Mouse (Mus musculus): Measurements from ENCODE around the gene Kif1c.
"Not testable (repeated sequence)": the region's sequence is repeated elsewhere in the genome, so short reads cannot be mapped to it uniquely, and the experiment has no call there.

The Kif1c gene

DNA sequence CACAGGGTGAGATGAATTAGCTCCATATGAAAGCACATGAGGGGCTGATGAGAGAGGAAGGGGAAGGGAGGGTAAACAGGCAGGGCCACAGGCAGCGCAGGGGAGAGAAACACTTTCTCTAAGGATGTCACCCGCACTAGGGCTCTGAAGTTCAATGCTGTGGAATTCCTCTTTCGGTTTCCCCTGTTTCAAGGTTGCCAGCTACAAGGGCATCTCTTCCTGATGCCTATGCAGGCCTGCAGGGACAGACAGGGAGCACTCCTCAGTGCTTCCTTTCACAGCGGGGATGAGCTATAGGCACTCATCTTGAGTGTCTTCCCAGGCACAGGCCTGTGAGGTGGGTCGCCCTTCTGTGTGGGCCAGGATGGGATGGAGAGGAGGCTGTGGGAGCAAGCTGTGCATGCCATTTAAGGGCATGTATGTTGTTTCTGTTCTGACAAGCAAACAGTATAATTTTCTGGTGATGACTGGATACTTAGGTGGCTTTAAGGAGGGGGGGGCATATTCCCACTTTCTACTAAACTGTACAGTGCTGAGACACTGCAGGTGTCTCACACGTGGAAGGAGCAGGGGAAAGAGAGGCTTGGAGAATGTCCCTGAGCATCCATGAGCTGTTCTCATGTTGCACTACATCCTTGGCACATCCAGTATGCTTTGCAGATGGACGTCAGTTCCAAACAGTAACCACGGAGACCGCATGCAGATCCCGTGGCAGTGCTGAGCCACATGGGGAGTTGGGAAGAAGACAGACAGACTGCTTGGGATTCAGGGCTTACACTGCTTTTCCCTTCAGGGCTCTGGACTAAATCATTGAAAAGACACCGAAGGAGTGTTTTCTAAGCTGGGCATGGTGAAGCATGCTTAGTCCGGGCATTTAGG is 42.5 kb downstream of the Kif1c start:
- no peak for DNase-seq (ENCODE audit: low read depth, low spot score)

DNA sequence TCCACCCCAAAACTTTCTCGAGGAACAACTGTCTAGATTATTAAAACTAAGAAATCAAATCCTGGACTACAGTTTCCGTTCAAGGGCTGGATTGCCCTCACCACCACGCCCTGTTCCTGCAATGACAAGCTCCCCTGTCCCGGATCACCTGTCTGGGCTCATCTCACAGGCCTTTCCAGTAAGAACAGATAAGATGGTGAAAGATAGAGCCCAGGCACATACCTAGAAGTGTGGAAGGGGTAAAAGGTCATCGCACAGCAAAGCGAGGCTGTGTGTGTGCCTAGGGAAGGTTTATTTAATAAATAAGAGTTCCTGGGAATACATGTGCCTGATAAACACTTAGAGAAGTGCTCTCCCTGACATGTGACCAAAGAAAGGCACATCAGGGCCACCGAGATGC is 45.3 kb downstream of the Kif1c start:
- no peak for DNase-seq (ENCODE audit: low read depth, low spot score)

DNA sequence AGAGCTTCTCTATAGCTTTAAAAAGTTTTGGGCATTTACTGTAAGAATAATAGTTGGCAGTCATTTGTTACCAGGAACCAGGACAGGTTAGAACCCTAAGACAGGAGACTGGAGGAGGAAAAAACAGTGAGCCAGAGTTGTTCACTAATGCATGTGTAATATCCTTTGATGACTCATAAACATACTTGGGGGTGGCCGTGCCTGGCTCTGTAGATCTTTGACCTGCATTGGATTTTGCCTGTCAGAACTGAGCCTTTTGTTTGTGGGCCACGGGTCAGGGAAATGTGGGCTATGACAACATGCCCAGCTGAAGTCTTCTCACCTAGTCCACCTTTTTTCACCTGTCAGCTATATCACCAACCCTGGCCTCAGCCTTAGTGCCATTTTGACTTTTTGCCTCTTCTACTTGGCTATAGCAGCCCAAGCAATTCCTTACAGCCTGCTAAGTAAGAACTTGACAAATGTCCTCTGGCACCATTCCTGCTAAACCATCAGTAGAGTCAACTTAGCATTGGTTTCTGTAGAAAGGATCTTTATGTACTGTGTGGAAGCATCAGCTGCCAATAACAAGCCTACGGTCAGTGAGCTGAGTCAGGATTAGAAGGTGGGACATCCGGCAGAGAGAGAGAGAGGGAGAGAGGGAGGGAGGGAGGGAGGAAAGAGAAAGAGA is 47.7 kb downstream of the Kif1c start:
- DNase-seq (ENCODE audit: low read depth, low spot score), result no peak

DNA sequence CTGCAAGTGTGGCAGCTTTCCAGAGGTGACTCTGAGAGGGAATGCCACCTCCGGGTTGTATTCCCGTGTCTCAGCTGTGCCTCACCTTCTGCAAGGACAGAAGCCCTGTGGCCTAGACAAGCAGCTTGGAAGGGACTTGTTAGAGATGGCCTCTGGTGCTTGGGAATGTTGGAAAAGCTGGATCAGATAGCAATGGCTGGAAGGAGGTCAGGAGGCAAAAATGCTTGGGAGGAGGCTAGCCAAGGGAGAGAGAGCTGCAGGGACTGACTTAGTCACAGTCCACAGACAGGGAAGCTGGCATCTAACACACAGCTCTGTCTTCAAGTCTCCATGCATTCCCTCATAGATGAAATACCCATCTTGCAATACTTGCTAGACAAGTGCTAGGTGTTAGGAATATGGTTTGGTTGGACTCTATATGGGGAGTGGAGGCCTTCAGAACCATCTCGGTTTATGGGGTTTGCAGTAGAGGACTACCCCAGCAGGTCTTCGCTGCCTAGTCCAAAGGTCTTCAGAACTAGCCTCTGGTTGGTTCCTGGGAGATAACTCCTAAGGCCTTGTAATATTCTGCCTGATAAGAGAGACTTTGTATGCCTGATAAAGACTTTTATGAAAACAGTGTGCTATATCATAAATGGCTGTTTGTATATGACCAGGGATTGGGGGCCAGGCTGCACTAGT is 52.1 kb downstream of the Kif1c start:
- DNase-seq (ENCODE audit: low read depth, low spot score), result no peak

DNA sequence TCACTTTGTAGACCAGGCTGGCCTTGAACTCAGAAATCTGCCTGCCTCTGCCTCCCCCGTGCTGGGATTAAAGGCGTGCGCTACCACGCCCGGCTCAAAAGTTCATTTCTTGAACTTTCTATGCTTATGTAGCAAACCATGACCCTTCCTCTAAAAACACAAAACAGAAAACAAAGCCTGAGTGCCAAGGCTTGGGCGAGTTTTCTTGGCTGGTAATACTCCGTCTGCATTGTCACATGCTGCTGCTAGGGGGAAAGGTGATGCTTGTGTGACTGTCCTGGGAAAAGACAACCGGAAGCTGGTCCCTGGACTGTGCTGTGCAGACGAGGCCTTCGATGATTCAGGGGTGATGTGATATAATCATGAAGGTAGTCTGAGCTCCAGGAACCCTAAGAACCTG is 52.8 kb downstream of the Kif1c start:
- DNase-seq (ENCODE audit: low read depth, low spot score), result no peak

DNA sequence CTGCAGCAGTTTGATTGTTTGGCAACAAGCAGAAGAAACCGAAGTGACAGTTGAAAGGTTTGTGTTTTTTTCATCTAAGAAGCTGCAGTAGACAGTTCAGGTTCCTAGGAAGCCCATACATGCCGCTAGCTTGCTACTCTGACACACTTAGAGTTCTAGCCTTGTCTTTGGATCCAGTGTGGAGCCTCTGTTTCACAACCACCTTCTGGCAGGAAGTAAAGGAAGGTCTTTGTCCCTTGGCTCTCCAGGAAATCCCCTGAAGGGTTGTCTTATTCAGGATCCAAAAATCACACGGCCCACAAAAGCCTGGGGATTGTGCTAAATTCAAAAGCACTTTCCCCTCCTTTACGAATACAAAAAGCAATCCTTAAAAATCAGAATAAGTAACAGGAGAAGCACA is 54.1 kb downstream of the Kif1c start:
- DNase-seq (ENCODE audit: low read depth, low spot score), result no peak

DNA sequence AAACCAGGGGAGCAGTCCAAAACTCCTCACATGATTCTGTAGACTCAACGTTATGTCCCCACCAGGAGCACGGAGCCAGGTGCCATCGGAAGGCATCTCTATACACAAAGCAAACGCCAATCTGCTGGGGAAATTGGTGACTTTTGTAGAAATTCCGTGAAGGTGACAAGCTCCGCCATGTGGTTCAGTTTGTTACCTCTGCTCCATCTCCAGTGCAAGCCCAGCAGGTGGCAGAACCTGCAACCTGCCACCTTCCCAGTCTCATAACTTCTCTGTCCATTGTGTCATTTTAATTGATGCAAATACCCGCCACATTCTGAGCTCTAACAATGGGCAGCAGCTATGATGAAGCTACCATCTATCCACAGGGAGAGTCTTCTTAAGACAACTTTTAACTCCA is 54.6 kb downstream of the Kif1c start:
- no peak for DNase-seq (ENCODE audit: low read depth, low spot score)

DNA sequence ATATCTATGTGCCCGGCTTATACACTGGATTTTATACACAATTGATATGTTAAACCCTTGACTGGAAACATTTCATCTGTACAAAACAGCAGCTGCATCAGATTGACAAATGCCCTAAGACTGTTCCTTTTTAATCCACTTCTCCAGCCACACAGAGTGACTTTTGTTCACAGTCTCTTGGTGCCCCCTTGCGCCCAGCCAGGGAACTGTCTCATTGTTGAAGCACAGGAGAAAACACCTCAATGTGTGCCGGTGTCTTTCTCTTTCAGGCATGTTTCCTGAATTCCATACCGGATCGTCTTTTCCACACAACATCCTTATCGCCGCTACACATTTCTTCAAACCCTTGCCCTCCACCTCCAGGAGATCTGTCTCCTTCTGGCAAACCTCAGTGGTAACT is 55.3 kb downstream of the Kif1c start:
- DNase-seq (ENCODE audit: low read depth, low spot score), result peak; percentile 50

DNA sequence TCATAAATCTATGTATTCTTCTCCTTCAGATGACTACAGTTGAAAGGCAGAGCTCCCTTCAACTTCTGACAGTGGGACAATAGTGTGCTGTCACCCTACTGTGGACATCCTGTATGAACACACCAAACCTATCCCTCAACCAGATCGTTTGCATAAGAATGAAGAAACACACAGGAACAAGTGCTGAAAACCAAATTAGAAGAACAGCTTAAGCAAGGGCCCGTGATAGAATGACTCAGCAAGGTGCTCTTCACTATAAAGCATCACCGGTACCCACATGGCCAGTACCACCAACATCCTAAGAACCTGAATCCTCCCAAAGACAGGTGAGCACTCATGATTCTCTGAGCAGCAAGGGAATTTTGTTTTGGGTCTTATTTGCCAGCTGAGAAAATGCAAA is 60.1 kb downstream of the Kif1c start:
- DNase-seq (ENCODE audit: low read depth, low spot score), result not testable (repeated sequence)

DNA sequence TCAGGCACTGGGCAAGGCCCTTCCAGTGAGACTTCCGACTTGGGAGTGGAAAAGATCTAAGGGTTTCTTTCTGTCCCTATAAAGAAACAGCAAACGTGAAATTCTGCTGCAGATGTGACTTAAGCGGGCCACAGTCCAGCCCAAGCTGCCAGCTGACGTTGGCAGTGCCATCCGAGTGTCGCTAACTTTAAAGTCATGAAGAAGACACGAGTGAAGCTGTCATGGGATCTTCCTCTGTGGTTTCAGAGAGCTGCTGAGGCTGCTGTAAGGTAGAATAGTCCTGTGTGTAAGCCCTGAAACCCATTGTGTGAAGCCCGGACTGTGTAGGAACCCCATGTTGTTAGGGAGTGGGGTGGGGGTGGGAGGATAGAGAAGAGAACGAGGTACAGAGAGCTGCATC is 62.3 kb downstream of the Kif1c start:
- no peak for DNase-seq (ENCODE audit: low read depth, low spot score)

DNA sequence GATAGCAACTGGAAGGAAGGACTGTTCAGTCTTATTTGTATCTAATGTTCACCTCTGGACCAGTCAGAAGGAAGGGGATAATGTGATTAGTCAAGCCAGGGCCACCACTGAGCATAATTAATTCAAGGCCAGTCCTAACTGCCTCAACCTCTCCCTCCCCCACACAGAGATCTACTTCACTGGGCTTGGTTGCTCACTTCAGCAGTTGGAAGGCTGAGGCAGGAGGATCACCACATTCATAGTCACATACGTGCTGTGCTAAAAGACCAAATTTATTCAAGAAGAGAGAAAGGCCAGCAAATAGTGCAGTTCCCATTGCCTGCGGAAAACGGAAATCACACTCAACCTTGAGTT is 63.2 kb downstream of the Kif1c start:
- DNase-seq (ENCODE audit: low read depth, low spot score), result no peak

DNA sequence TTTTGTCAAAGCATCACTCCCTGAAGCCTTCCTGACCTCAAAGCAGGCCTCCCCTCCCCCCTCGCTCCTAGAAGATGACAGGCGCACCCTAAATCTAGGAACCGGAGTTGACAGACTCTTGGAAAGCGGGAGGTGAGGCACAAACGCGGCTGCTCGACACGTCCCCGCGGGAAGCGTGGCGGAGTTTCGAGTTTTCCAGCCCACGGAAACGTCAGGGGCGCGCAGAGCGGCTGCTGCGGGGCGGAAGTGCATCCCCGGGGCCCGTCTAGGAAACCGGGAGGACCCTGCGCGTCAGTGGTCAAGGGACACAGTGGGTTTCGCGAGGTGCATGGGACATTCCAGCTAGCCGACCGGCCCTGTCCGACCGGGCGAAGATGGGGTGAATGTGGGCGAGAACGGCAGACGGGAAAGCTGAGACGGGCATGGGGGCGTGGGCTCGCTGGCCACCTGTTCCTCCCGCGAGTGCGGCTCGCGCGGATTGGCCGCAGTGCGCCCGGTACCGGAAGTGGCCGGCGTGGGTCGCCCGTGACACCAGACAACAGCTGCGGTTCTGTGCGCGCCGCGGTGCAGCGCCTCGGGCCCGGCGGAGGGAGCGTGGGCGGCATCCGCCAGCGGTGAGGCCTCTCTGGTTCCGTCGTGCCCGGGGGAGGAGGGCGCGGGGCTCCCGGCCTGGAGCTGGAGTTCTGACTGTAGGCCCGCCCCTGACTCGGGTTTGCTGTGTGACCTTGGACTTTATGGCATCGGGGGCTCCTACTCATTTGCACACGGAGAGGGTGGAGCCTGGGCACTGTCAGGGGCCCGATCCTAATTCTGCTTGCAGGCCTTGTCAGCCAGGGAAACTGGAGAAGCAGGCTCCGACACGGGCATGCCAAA is 63.8 kb downstream of the Kif1c start, which contains the start of gene Zfp3:
Gene Zfp3 (plus strand): TSS at position 274 of the 873 bp plus-strand sequence.
- no peak for DNase-seq (ENCODE audit: low read depth, low spot score)

DNA sequence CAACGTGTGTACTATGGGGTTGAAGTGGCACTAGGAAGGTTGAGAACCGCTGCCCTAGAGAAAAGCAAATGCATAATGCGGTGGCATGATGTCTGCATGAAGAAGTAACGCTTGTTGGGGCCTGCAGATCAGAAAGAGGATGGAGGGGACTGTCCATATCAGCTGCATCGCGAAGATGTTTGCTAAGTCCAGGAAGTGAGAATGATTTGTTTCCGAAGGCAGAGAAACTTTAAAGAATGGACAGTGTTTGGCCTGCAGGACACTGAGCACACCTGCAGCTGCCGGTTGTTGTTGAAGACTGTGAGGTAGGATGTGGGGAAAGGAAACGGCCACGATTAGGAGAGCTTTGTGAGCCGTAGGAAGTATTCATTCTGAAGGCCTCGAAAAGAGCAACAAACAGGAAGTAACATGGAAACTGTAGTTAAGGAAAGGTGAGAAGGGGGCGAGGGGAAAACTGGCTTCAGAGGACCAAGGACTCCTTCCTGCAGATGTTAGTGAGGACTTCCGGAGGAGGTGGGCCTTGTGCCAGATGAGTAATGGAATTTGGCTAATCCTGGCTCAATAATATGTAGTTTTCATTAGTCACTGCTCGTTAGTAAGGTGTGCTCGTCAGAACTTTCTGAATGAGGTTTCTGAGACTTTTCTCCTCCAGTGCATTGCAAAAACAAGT is 65.6 kb downstream of the Kif1c start:
- no peak for DNase-seq (ENCODE audit: low read depth, low spot score)

DNA sequence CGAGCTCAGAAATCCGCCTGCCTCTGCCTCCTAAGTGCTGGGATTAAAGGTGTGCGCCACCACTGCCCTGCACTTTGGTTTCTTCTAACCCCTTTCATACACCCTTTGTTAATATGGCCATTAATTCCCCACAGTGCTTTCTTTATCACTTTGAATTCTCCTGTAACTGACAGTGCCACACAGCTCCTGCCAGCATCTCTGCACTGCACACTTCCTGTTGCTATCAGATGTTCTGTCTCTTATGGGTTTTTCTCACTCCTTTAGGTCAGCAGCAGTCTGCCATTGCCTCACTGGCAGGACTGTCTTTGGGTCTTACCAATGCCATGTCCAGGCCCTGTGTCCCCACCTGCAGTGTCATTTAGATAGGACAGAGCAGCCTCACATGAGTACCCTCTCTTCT is 70.5 kb downstream of the Kif1c start:
- no peak for DNase-seq (ENCODE audit: low read depth, low spot score)

DNA sequence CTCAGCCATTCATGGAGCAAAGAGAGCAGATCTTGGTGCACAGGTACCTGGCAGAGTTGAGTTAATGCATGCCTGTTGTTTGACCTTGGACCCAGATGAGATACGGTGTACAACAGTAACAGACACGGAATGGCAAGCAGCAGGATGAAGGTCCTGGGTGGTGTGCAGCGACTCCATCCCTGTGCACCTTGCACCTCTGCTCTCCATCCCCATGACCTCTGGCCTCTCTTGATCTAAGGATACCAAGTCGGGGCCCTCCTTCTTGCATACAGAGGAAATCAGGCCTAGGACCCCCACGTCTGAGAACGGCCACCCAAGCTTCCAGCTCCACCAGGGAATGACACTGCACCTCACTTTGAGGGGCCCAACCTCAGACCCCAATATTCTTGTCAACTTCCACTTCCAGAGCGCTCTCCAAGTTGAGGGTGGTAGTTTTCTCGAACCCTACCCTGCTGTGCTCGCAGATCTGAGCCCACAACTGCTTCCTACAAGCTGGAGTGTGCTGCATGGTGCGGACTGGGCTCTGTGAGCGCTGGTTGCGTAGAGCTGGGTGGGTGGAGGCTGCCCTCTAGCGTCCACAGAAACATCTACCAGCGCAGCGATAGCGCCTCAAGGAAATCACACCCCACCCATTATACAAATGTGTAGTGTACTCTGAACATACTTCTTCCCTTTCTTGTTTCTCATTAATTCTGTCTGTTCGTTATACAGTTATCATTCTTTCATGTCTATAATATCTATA is 76.7 kb downstream of the Kif1c start:
- no peak for DNase-seq (ENCODE audit: low read depth, low spot score)

DNA sequence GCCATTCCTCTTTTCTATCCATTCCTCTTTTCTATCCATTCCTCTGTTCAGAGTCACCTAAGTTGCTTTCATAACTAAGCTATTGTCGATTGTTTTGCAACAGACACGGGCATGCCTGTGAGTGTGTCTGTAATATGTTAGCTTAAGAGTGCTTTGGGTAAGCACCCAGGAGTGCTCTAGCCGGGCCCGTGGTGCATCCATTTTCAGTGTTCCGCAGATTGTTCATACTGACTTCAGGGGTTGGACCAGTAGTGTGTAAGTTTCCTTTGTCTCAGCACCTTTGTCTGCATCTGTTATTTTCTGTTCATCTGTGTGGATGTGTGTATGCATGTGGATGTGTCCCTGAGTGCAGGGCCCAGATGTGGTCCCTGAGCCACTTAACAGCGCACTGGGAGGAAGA is 77.3 kb downstream of the Kif1c start:
- DNase-seq (ENCODE audit: low read depth, low spot score), result no peak

DNA sequence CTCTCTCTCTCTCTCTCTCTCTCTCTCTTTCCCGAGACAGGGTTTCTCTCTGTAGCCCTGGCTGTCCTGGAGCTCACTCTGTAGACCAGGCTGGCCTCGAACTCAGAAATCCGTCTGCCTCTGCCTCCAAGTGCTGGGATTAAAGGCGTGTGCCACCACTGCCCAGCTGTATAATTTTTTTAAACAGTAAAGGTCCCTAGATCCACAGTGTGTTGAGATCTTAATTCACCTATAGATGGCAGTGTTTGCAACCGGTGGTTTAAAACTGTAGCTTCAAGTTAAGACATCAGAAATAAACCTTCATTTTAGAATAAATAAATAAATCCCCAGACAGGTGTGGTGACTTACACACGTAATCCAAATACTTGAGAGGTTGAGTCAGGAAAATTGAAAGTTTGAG is 77.7 kb downstream of the Kif1c start:
- DNase-seq (ENCODE audit: low read depth, low spot score), result not testable (repeated sequence)
